Mouse (Mus musculus): Measurements from ENCODE around the gene Ndst4.

GRCm38 (mm10) chr3:125678924-125679323 is 275.0 kb downstream of the Ndst4 start:
- TF ChIP-seq CTCF (IDR thresholded peaks at IDR 0.05; ENCODE audit: low read depth, low read length) (no peak), POLR2A (IDR thresholded peaks at IDR 0.05; ENCODE audit: insufficient read depth, low read length) (no peak), EP300 (IDR thresholded peaks at IDR 0.05; ENCODE audit: insufficient read depth, low read depth, low read length) (no peak)
